Mouse (Mus musculus) kidney, embryonic 15.5 days (tissue): ENCODE results near the gene Tac1. TPM values are rescaled to one million over a fixed set of nuclear protein-coding genes. Genes with fewer than 3 reads are reported as not detected.
"Not testable (repeated sequence)": the region's sequence is repeated elsewhere in the genome, so short reads cannot be mapped to it uniquely, and the experiment has no call there.

Experiments
- ATAC-seq: fragments of 200-750 bp; cut with Nextera tagmentation; replicated peaks from 2 replicates; pipeline ENCODE4 v1.8.0; 2017; ENCODE audit warnings: moderate TSS enrichment; ENCODE audit not compliant: low FRiP score
- H3K27ac ChIP-seq: fragments of 300-500 bp; sonication (generic); 2 replicates; pipeline ENCODE4 v1.5.1; 2015; ENCODE audit warnings: mild to moderate bottlenecking, inconsistent platforms
- H3K27me3 ChIP-seq: fragments of 300-500 bp; sonication (generic); 2 replicates; pipeline ENCODE4 v1.6.1; 2015; ENCODE audit warnings: inconsistent platforms
- H3K36me3 ChIP-seq: fragments of 300-500 bp; sonication (generic); 2 replicates; pipeline ENCODE4 v1.6.1; 2015; ENCODE audit warnings: inconsistent platforms
- H3K4me1 ChIP-seq: fragments of 300-500 bp; sonication (generic); 2 replicates; pipeline ENCODE4 v1.6.1; 2015; ENCODE audit warnings: inconsistent platforms
- H3K4me2 ChIP-seq: fragments of 300-500 bp; sonication (generic); 2 replicates; pipeline ENCODE4 v1.6.1; 2015; ENCODE audit warnings: moderate library complexity, mild to moderate bottlenecking, inconsistent platforms
- H3K4me3 ChIP-seq: fragments of 300-500 bp; sonication (generic); replicated peaks from 2 replicates; pipeline ENCODE4 v1.5.1; 2015; ENCODE audit warnings: mild to moderate bottlenecking, inconsistent platforms
- H3K9ac ChIP-seq: fragments of 300-500 bp; sonication (generic); 2 replicates; pipeline ENCODE4 v1.6.1; 2015; ENCODE audit warnings: mild to moderate bottlenecking, inconsistent platforms
- H3K9me3 ChIP-seq: fragments of 300-500 bp; sonication (generic); replicated peaks from 2 replicates; pipeline ENCODE4 v1.6.1; 2016; ENCODE audit warnings: inconsistent platforms
- WGBS: fragments of 180-500 bp; shearing (Covaris S2); methylation state at CpG from one replicate; pipeline ENCODE4 v1.1.7; 2015; ENCODE audit warnings: mixed read lengths; 5-methylcytosine and 5-hydroxymethylcytosine counted together
- polyA plus RNA-seq: library from polyadenylated mRNA; unstranded; fragments of >200 nt; fragmentation: Nextera tagmentation; extraction: Ambion mirVana; gene quantifications from 2 replicates; pipeline ENCODE4 v1.2.1, GENCODE M21; 2015

The Tac1 gene
- polyA plus RNA-seq, 1 experiment from 2014 or later: 0.49 TPM

DNA sequence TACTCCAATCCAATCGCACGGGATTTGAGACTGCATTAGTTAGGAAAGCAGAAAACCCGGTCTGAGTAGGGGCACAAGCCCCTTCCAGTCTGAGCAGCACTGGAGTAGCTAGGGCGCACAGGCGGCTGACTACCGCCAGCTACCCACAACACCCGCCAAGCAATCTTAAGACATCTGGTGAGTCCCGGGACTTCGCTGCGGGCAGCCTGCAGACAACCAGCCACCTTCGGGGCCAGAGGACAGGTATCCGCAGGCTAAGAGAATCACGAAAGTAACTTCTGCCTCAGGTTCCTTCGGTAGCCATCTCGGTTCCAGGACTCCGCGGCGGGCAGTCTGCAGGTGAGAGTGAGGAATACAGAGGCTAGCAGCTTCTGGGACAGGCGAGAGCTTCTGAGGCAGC, 59.0 kb downstream of the Tac1 start:
- H3K9me3 ChIP-seq, ATAC-seq, H3K27ac ChIP-seq, H3K36me3 ChIP-seq, H3K4me1 ChIP-seq, H3K4me3 ChIP-seq, H3K9ac ChIP-seq, H3K27me3 ChIP-seq, H3K4me2 ChIP-seq: not testable (repeated sequence)
- WGBS: 89% methylated on average over 19 of the region's 19 CpGs

Other genes starting within 250 kb of the Tac1 start
- gene Asns, start 138.4 kb downstream of the Tac1 start, polyA plus RNA-seq: 32.8 and 38.1 TPM in 2 replicates